Mouse (Mus musculus) cerebellum, adult 2 months (tissue): ENCODE data around the gene Gm11541.

ENCODE experiments used
- CTCF ChIP-seq: fragments of 200-500 bp; IDR thresholded peaks from 2 replicates; pipeline ENCODE4 v1.5.1; 2011; ENCODE audit warnings: low read depth, mild to moderate bottlenecking, control low read depth, low read length, moderate library complexity, borderline replicate concordance; ENCODE audit not compliant: insufficient read depth
- POLR2A ChIP-seq: fragments of 200-500 bp; IDR thresholded peaks from 2 replicates; pipeline ENCODE4 v1.6.1; 2011; ENCODE audit warnings: low read length, control low read depth, borderline replicate concordance; ENCODE audit not compliant: insufficient read depth

GRCm38 (mm10) chr11:94727306-94727705 lies 23.0 kb upstream of the Gm11541 start:
- TF ChIP-seq CTCF (no peak), POLR2A (no peak)
